Comparison of ENCODE assay signal across 10 mouse cellular contexts in the genomic region with DNA sequence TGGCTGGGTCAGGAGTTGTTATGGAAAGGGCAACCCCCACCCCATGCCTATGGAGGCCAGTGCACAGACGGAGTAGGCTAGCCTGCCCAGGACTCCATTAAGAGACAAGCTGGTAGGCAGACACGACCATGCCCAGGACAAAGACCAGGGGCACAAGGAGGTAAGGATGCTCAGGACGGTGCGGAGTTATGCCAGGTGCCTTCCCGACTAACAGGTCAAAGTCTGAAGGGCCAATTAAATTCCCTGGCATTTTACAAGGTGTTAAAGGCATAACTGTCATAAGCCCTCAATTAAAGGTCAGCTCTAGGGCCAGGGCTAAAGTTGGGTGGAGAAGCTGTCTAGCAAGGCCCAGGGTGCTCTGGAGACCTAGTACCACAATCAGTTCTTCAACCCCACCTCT. TPM values are rescaled to one million over a fixed set of nuclear protein-coding genes. Genes with fewer than 3 reads are reported as not detected.
DNase-seq lines count a peak whose midpoint lies in the region; ATAC-seq and TF ChIP-seq lines count a peak whose summit lies in the region.
"Had no signal": no experiment of that assay in that cellular context is flagged by ENCODE, and none has a peak within 500 bp of the region (broad histone marks: within the 10 kb centered on the region; RNA-seq: fewer than 3 reads in every experiment).

No protein-coding gene starts in this region.

- 0 out of 2 replicates have a peak overlapping the region, but pooled peaks have one; percentile 94 for H3K4me3 ChIP-seq in kidney, postnatal 0 days (replicated peaks; ENCODE audit: low read depth, low read length)
- H3K4me3 ChIP-seq in forebrain, embryonic 12.5 days (replicated peaks) = peak overlapping the region; percentile 92; the same call in 1 of the 2 replicates
- no peak overlapping the region for H3K4me3 ChIP-seq in intestine, embryonic 14.5 days (ENCODE audit: low read depth, low read length)
- H3K4me3 ChIP-seq in myocyte = peak overlapping the region; percentile 88
- H3K4me3 ChIP-seq in left cerebral cortex, adult 2 months = no peak overlapping the region

- H3K27ac ChIP-seq in kidney, postnatal 0 days = peak overlapping the region; percentile 93
- no peak overlapping the region for H3K27ac ChIP-seq in forebrain, embryonic 12.5 days
- no peak overlapping the region for H3K27ac ChIP-seq in intestine, embryonic 14.5 days (ENCODE audit: low read depth)
- no peak overlapping the region for H3K27ac ChIP-seq in left cerebral cortex, adult 2 months

- H3K36me3 ChIP-seq in kidney, postnatal 0 days (ENCODE audit: insufficient read depth, low read length) = peaks cover 20% of the 10 kb centered on the region; the same call in 1 of the 2 replicates
- H3K36me3 ChIP-seq in forebrain, embryonic 12.5 days (replicated peaks) = peaks cover 20% of the 10 kb centered on the region
- H3K36me3 ChIP-seq in intestine, embryonic 14.5 days (ENCODE audit: control insufficient read depth, insufficient read depth, low read length) = peaks cover 25% of the 10 kb centered on the region
- H3K36me3 ChIP-seq in myocyte (ENCODE audit: control insufficient read depth, insufficient read depth) = peaks cover 20% of the 10 kb centered on the region

- intact Hi-C loops in left cerebral cortex, adult 2 months (cut with DNase I) = no loop called here

- peak overlapping the region; percentile 99; the same call in 1 of the 2 replicates for H3K9ac ChIP-seq in kidney, postnatal 0 days (ENCODE audit: low read depth, low read length)
- peak overlapping the region; percentile 98; the same call in 1 of the 2 replicates for H3K9ac ChIP-seq in forebrain, embryonic 12.5 days
- no peak overlapping the region for H3K9ac ChIP-seq in intestine, embryonic 14.5 days (ENCODE audit: low read length)

- no peak for TF ChIP-seq POLR2A in myocyte (IDR thresholded peaks at IDR 0.05; ENCODE audit: insufficient read length, low read depth)

- peaks cover 49% of the 10 kb centered on the region for H3K79me2 ChIP-seq in myocyte (ENCODE audit: control insufficient read depth, insufficient read depth)

- no peak for DNase-seq in kidney, postnatal 0 days (ENCODE audit: low spot score)
- DNase-seq in kidney, postnatal 4 days = no peak
- DNase-seq in intestine, embryonic 14.5 days (ENCODE audit: low spot score) = no peak
- DNase-seq in left cerebral cortex, adult 2 months (ENCODE audit: extremely low spot score in 1 of 2, low spot score in 2 of 2) = no peak
- no peak for DNase-seq in layer of hippocampus, postnatal 14 days (ENCODE audit: low spot score in 2 of 2)
- DNase-seq: right cerebral cortex, adult 18-20 months; thymus, postnatal 4 days had no signal

- H3K27me3 ChIP-seq in kidney, postnatal 0 days (ENCODE audit: insufficient read depth, low read length) = no peaks in the 10 kb centered on the region
- no peaks in the 10 kb centered on the region for H3K27me3 ChIP-seq in forebrain, embryonic 12.5 days
- no peaks in the 10 kb centered on the region for H3K27me3 ChIP-seq in intestine, embryonic 14.5 days (replicated peaks; ENCODE audit: control insufficient read depth, insufficient read depth, low read length)
- no peaks in the 10 kb centered on the region for H3K27me3 ChIP-seq in myocyte (ENCODE audit: control insufficient read depth, insufficient read depth, insufficient read length)
- H3K27me3 ChIP-seq: Patski had no signal

- WGBS in kidney, postnatal 0 days = 73% methylated on average over 5 of the region's 5 CpGs
- WGBS in forebrain, embryonic 12.5 days = 97% methylated on average over 5 of the region's 5 CpGs
- 76% methylated on average over 5 of the region's 5 CpGs for WGBS in intestine, embryonic 14.5 days

- peak overlapping the region; percentile 95 for H3ac ChIP-seq in myocyte (ENCODE audit: control insufficient read depth, insufficient read length)

- peaks cover 18% of the 10 kb centered on the region for H3K4me1 ChIP-seq in kidney, postnatal 0 days (replicated peaks; ENCODE audit: insufficient read depth, low read length)
- H3K4me1 ChIP-seq in forebrain, embryonic 12.5 days = peaks cover 14% of the 10 kb centered on the region
- peaks cover 5% of the 10 kb centered on the region; the same call in 1 of the 2 replicates for H3K4me1 ChIP-seq in intestine, embryonic 14.5 days (replicated peaks; ENCODE audit: control insufficient read depth, insufficient read depth, low read length)

- H3K4me2 ChIP-seq in kidney, postnatal 0 days (ENCODE audit: low read length) = peak overlapping the region; percentile 76; the same call in 1 of the 2 replicates
- peak overlapping the region; percentile 93; the same call in 1 of the 2 replicates for H3K4me2 ChIP-seq in forebrain, embryonic 12.5 days
- H3K4me2 ChIP-seq in intestine, embryonic 14.5 days (ENCODE audit: low read length) = peak overlapping the region; percentile 78; the same call in 1 of the 2 replicates
- H3K4me2 ChIP-seq in myocyte (ENCODE audit: low read depth) = peak overlapping the region; percentile 92

- TF ChIP-seq CTCF in kidney, postnatal 0 days (IDR thresholded peaks at IDR 0.05; ENCODE audit: low read depth) = no peak
- no peak for TF ChIP-seq CTCF in left cerebral cortex, adult 2 months (IDR thresholded peaks at IDR 0.05)

- ATAC-seq in kidney, postnatal 0 days (replicated peaks; ENCODE audit: low FRiP score, low read depth) = no peak
- ATAC-seq in forebrain, embryonic 12.5 days (ENCODE audit: low FRiP score) = no peak
- ATAC-seq in intestine, embryonic 14.5 days (replicated peaks; ENCODE audit: low FRiP score, low TSS enrichment, low read depth) = no peak

- no peaks in the 10 kb centered on the region for H3K9me3 ChIP-seq in kidney, postnatal 0 days (replicated peaks; ENCODE audit: low read length)
- H3K9me3 ChIP-seq in forebrain, embryonic 12.5 days = no peaks in the 10 kb centered on the region
- H3K9me3 ChIP-seq in intestine, embryonic 14.5 days (ENCODE audit: control insufficient read depth, low read length) = no peaks in the 10 kb centered on the region

TF ChIP-seq in myocyte, 11 proteins besides CTCF, POLR2A, EP300 and RAD21:
- no peak for TF ChIP-seq TCF12 (IDR thresholded peaks at IDR 0.05; ENCODE audit: insufficient read depth, poor library complexity, severe bottlenecking)
TF ChIP-seq in myocyte: peak in this region for 0.

RNA-seq across cellular contexts. Expression of gene Cttn, which starts 2.1 kb away (rescaled TPM):
- 136 and 154 TPM in 2 replicates for polyA plus RNA-seq in kidney, postnatal 0 days (2015; fragmentation: Nextera tagmentation; extraction: Ambion mirVana)
- polyA plus RNA-seq in forebrain, embryonic 12.5 days (2016; fragmentation: Nextera tagmentation; extraction: Ambion mirVana) = 187 and 192 TPM in 2 replicates
- 153 and 161 TPM in 2 replicates for polyA plus RNA-seq in intestine, embryonic 14.5 days (2014; fragmentation: Nextera tagmentation; extraction: Ambion mirVana)
- polyA plus RNA-seq in myocyte (2012; fragmentation: generic; extraction: Trizol) = 120 TPM
- total RNA-seq in left cerebral cortex, adult 2 months (2021) = 100 to 1,000 TPM; 103 to 107 TPM
- 100 to 1,000 TPM; 174 to 178 TPM for total RNA-seq in layer of hippocampus, postnatal 14 days (2021)

Comparison
In these comparisons a context has a peak if more than half of its experiments do, and no peak if none do; other contexts are left out.
1. H3K4me3 ChIP-seq: peak in kidney, postnatal 0 days (single experiment), forebrain, embryonic 12.5 days (single experiment) and myocyte (single experiment); none in intestine, embryonic 14.5 days (single experiment) and left cerebral cortex, adult 2 months (single experiment).
2. Peak in every context shown above with its lines, with median percentiles within 50 percentile points of each other: H3K4me2 ChIP-seq.